Mouse (Mus musculus): Measurements from ENCODE around the gene Gm48552.

GRCm38 (mm10) chr10:81376561-81377361 lies 12.0 kb upstream of the Gm48552 start:
- TF ChIP-seq CTCF (IDR thresholded peaks at IDR 0.05): no peak
- no peak for TF ChIP-seq POLR2A (IDR thresholded peaks at IDR 0.05; ENCODE audit: insufficient read depth, low read depth, low read length)
- no peak for TF ChIP-seq EP300 (IDR thresholded peaks at IDR 0.05; ENCODE audit: insufficient read depth, low read depth, low read length)

Measured in heart, adult 2 months (tissue).